Mouse (Mus musculus) gastrocnemius, adult 8-10 months (tissue): Measurements from ENCODE around the gene Gm8947. TPM values are rescaled to one million over a fixed set of nuclear protein-coding genes. Genes with fewer than 3 reads are reported as not detected.
"Not testable (repeated sequence)": the region's sequence is repeated elsewhere in the genome, so short reads cannot be mapped to it uniquely, and the experiment has no call there.

Experiments used
- DNase-seq, 2 experiments: peaks; one replicate each; pipeline ENCODE4 v3.0.0; 2022; ENCODE audit warnings: low spot score in 2 of 2
- total RNA-seq, 4 experiments: library from RNA; stranded (reverse); gene quantifications; 2 replicates each; pipeline ENCODE4 v1.2.4; 2022

Gm8947 gene
- total RNA-seq: under 1 TPM in 1 of 4 experiments, not detected in 3; 0.24 TPM

DNA sequence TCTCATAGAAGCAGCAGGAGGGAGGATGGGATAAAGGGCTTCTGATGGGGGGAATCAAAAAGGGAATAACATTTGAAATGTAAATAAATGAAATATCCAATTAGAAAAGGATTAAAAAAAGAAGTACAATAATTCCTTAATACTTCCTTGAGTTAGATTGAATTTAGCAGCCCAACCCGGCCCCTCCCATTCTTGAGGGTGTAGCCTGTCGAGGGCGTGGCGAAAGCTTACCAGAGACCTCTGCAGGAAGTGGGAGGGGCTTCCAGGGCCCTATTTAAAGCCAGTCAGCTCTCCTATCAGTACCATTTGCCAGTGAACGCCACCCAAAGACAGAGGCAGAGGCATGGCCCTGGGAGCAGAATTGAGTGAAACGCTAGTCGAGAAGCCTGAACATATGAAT, at the start of gene Gm8947:
TSS of gene Gm8947 (plus strand) at position 302 of the 400 bp plus-strand sequence.
- DNase-seq: not testable (repeated sequence)

DNA sequence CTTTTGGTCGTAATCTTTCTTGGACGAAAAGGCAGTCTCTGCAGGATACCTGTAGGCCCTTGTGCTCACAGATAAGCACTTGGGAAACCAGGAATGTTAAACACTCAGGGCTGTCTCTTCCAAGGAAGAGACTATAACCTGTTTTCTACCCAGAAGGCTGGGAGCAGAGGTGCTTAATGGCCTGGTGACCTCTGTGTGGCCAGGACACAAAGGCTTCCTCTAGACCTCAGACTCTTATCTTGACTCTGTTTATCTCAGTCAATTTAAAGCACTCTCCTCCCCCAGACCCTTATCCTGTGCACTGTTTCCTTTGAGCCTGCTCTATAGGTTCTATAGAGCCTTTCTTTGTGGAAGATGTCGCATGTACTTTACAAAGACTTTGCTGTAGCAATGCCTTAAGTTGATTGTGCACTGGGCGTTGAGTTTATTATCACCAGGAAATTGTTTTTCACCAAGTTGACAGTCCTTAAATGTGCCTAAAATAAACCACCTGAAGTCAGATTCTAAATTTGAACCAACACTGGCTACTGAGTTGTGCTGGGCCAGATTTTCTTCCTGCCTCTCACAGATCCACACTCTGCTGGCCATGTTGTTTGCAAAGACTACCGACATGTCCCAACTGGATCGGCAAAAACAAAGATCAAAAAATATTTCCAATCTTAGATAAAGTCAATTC, 47.6 kb upstream of the Gm8947 start:
- no peak for DNase-seq

DNA sequence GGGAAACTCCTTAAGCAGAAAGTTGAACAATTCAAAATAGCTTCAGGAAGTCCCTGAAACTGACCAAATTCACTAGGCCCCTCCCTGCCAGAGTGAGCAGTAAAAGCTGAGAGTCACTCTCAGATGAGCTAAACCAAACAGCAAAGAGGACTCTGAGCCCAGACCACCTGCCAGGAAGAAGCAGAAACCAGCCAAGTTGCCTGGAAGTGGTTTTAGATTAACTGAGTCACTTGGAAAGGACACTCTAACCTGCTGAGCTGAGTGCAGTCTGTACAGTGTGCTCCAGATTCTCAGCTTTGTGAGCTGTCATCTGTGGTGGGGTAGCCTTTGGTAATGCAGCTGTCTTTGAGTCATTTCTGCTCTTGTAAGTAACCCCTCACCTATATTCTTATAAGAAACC, 44.4 kb upstream of the Gm8947 start:
- no peak for DNase-seq

DNA sequence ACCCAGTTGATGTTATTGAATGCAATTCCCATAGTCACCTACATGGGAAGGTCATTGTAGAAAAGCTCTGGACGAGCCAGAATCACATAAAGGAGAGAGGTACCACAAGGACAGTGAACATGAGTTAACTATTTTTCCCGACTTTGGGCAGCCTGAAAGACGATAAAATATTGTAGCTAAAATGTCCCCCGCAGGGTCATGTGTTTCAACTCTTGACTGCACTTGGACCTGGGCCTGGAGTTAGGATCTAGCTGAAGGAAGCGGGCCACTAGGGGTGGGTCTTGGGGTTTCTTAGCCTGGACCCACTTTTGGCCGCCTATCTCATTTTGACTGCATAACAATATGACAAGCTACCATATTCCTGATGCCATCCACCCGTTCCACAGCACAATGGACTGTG, 42.0 kb upstream of the Gm8947 start:
- DNase-seq: no peak

DNA sequence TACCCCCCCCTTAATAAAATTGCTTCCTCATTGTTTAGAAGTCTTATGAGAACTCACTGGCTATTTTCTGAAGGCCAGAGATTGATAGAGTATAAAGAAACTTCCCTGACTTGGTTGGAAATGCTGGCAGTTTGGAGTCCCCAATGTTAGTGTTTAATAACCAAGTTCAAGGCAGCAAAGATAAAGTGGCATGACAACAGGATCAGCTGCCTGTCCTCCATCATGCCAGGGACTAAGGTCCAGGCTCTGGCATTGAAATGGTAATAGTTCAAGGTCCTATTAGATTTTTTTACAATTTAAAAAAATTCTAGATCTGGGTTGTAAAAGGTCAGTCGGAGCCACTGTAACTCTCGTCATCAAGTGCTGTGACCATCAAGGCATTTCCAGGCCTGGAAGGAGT, 41.1 kb upstream of the Gm8947 start:
- DNase-seq: no peak

DNA sequence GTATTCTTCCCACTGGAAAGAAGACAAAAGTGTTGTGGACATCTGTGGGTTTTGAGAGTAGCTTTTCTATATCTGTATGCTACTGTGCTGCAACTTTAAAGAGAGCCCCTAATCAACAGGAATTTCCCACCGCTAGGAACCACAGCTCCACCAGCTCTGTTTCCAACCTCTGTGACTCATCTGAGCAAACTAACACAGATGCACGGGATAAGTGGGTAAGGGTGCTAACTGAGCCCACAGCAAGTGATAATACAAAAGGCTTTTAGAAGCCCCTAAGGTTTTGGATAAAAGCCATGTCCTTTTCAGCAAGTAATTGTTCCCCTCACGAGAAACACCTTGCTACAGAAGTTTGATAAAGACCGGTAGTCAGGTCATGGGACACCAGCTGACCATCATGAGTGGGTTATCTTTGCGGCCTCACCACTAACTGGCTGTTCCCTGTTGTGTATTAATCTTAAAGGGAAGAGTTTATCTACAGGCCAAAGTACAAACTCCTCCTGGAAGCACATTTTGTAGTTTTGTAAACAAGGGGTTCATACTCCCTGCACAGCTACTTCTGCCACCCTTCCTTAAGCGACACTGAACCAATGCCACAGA, 39.0 kb upstream of the Gm8947 start:
- DNase-seq: no peak

DNA sequence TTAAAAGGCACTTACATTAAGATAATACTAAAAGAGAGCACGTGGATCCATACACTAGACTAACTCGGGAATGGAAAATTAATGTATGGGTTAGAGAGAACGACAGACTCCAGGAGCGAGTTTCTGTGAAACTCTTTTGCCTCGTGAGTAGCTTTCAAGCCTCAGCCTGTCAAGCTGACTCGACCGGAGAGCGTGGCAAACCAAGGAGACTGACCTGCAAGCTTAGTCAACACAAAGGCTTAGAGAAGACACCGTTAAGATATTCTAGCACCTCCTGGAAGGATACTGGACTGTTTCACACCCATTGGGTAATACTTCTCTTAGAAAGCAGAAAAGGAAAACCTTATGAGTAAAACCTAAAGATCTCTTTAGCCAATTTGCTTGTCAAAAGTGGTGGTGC, 38.0 kb upstream of the Gm8947 start:
- DNase-seq: not testable (repeated sequence)

DNA sequence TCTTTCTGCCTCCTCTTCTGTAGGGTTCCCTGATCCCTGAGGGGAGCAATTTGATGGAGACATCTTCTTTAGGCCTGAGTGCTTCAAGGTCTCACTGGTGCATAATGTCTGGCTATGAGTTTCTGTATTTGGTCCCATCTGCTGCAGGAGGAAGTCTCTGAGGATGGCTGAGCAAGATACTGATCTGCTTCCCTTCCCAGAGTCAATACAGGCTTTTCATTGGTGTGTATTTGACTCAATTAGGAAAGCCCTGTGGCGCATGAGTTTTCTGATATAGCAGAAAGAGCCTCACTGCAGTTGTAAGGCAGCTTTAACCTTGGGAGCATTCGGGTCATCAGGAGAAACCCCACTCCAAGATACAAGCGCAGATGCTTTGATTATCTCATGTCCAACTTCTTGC, 36.0 kb upstream of the Gm8947 start:
- DNase-seq: no peak

DNA sequence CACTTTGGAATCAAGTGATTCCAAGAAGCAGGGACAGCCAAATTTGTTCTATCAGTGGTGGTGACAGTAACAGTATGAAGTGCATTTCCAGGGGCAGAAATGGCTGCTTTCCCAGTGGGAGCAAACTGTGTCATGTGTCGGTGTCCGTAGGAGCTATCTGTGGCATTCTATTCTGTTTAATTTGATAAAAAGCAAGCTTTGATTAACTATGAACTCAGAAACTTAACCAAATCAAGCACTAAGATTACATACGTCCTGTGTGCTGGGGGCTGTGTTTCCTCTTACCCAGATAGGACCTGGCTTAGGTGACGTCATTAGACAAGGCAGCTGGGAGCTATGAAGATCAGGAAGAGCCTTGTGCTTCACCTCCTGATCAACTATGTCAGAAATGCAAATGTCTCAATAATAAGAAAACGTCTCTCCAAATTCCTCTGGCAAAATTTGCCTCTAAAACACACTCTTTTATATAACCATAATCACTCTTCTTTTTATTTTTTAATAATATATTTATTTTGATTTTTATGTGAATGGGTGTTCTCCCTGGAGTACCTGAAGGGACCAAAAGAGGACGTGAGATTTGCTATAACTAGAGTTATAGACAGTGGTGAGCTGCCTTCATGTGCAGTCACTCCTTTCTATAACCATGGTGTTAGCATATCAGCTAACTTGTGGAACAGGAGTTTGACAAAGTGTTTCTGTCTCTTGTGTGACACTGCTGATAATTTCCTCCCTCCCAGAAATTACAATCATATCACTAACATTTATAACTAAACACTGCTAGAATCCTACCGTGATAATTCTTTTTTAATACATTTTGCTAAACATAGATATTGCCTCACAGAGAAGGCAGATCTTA, 35.2 kb upstream of the Gm8947 start:
- DNase-seq: no peak

DNA sequence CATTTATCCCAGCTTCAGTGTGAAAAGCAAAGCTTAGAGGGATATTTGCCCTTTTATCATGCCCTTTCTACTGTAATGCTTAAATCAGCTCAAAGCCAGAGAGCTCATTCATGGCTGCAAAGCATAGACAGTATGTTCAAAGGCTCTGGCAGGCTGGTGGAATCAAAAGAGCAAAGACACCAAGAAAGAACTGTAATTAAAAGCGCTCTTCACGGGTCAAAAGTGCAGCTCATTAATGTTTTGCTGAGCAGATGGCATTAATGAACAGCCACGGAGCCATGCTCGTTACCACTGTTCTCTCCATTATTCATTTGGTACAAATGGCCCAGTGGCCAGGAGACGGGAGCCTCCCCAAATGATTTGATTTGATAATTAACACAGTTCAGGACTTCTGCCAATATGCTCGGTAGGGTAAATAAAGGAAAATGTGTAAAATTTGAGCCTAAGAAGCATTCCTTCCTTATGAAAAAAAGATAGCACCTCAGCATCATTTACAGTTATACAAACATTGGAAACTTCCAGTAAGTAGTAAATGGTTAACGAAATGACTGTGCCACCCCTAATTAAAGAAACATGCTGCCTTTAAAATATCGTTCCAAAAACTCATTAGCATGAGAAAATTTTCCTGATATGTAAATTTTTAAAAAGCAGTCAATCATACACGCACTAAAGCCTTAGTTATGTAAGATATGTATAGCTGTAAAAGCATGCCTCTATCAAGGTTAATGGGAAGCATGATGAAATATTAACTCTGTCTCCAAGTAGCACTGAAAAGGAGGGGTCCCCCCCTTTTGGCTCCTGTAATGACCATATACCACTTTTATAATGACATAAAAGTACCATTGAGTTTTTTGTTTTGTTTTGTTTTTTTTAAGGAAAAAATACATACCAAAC, 34.0 kb upstream of the Gm8947 start:
- no peak for DNase-seq

DNA sequence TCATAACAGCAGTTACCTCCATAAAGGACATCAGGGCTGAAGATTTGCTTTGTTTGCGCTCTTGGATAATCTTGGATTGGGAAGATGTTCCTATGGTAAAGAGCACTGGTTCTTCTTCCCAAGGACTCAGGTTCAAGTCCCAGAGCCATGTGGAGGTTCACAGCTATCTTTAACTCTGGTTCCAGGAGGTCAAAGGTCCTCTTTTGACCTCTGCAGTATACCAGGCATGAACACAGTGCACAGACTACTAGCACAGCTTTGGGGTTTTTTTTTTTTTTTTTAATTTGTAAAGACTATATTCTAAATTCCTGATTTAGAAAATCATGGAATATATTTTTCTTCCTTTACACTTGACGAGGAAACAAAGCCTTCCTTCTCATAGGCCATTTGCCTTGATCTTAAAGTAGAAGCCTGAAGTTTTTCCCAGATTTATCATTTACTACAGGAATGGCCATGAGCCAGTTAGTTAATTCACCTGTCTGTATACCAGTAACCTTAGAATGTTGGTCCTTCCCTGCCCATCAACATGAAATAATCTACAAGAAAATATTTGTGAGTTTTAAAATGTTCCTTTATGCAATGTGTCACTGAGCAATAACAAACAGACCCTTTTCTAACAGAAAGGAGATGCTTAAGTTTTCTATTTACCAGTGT, 33.2 kb upstream of the Gm8947 start:
- DNase-seq: no peak

DNA sequence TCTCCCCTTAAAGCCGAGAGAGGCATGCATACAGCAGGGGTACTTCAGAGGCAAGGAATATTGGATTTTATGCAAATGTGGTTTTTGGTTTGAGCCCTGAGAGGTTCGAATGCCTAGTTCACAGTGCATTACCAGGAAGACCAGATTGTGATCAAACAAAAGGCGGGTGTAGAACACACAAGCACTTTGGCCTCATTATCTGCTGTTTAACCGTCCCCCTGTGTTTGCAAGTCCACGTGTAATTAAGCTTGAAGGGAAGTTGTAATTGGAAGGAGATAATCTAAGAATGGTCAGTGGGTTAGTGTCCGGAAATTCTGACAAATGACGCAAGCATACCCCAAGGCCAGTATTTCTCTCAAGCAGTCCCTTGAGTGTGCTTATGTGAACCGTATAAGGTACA, 26.1 kb upstream of the Gm8947 start:
- DNase-seq: no peak

DNA sequence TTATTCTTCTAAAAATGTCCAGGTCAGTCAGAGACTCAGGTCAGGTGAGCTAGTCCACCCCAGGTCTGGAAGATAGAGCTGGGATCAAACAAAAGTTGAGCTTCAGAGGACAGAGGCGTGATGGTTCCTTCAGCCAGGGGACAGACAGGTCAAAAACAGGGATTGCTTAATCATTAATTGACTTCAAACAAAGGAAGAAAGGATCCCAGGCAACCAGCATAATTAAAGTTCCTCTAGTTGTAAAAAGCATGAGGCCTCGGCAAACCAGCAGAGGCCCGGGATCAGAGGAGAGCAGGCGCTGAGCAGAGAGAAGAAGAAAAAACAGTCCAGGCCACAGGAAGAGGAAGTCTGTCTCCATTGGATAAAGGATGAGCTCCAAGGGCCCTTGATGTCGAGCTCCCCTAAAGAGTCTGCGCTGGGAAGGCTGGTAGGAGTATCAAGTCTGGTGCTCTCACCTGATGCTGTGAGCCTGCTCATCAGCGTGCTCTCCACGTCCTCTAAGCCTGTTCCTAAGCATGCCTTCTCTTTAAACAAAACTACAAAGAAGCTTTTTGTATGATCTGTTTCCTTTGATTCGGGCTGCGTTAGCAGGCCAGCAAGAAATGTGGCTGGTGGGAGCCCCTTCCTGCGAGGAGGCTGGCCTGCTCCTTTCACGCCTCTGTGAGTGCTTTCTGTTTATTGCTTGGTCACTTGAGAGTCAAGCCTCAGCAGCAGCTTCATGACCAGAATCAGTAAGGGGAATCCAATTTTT, 24.7 kb upstream of the Gm8947 start:
- no peak for DNase-seq

DNA sequence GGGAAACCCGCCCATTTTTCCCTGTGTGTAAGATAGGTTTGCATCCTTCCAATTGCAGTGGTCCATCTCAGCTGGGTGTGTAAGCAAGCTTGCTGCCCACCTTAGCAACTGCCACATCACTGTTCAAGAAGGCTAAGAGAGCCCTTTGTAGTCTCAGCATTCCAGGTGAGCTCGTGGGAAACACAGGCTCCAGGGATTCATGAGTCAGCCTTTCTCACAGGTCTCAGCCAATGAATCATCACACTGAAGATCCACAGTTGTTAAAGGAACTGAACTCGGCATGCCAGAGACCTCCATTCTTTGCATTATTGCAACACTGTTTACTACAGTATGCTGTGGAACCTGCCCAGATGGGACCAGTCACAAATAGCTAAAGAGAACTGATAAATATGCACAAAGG, 23.5 kb upstream of the Gm8947 start:
- DNase-seq: no peak

DNA sequence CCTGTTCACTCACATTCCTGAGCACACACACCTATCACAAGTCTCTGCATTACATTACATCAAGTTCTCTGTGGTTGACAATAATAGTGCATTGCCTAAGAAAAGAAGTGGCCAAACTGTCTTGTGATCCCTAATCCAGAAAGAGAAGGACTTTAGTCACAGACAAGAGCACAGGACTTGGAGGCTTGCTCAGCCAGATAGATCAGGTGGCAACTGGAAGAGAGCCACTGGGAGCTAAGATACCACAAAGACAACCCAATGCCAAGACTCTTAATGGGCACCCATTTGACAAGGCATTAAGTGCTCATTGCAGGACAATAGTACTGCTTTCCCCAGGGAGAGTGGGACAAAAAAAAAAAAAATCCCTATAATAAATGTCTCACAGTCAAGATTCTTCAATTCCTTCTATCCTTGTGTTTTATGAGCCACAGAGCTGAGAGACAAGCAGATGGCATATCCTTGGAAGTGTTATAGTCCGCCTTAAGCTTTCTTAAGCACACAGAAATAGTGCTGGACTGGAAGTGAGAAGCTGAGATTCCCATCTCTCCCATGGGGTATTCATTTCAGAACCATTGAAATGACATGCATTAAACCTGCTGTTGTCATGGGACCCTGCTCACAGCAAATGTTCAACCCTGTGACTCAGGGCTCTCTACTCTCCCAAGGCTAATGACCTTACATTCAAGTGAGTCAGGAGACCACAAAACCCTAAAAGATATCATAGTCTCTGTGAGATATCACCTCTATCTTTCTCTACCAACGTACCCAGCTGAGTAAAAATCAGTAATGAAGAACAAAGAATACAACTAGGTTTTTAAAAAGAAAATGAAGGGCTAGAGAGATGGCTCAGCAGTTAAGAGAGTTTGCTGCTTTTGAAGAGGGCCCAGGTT, 20.4 kb upstream of the Gm8947 start:
- peak; percentile 12 to 19 for DNase-seq

DNA sequence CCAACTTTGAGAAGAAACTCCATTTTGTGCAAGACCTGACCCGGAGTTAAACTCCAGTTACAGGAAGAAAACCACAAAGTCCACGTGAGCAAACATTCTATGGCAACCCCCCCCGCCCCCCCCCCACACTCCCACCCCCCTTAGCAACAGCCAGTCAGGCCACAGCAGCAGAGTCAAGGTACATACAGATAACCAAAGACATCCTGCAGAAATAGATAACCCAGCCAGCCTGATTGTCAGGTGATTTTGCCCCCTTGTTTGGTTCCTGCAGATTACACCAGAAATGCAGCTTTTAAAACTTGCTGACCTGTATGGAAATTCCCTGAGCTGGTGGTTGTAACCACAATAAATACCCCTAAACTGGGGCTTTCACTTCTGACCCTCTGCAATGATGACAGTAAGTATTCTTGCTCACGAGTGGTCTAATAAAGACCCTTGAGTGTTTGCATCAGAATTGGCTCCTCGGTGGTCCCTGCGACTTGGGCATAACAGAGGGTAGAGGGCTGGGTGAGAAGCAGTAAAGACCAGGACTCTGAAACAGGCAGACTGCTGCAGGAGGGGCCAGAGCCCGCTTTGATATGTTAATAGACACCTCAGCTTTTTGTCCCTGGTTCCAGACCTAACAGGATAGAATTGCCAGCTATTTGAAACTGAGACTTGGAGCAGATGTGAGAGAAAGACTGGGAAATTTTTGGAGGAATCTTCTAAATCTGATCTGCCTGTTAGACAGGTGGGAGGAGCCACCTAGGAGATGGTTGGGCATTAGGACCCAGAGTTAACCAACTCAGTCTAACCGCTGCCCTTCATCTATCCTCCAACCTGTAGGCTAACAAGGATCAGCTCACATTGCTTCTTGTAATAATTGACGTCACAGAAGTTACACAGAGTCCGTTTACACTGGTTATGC, 14.9 kb upstream of the Gm8947 start:
- no peak for DNase-seq

DNA sequence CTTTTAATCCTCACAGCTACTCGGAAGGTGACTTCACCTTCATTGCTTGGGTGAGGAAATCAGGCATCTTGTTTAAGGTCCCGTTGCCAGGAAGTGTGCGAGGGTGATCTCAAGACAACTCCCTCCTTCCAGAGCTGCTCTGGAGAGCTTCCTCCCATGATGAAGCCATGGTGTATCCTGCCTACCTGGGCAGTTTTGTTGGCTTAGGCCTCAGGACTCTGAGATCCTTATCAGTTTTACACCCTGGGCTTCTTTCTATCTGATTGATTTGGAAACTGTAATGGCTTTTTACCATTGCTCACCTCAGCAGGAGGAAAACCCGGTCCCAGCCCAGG, 14.3 kb upstream of the Gm8947 start:
- DNase-seq: no peak

DNA sequence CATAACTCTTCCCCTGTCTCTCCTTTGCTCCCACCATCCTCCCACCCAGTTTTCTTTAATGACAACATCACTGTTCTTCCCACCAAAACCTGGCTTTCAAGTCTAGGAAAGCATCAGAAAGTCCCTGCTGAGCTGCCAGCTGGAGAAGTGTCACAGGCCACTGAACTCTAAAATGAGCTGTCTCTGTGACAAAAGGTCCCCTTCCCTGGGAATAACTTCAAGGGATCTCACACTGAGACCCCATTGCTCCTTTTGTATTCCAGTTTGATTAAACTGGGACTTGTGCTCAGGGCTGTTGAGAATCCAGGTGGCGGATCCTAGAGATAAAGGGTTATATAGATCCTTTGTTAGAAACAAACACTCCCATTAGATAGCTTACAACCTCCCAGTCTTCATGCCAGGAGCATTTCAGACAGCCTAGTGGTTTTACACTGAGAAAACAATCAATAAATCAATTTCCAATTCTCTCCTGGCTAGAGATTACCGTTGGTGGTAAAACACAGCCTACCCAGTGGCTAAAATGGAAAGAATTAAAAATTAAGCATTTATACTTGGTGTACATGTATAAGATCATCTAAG, 13.6 kb upstream of the Gm8947 start:
- DNase-seq: no peak
